Mouse (Mus musculus) adrenal gland, adult 18-20 months (tissue): ENCODE data around the gene Lemd2. TPM values are rescaled to one million over a fixed set of nuclear protein-coding genes. Genes with fewer than 3 reads are reported as not detected.

ENCODE experiments used
- DNase-seq, 2 experiments: peaks; one replicate each; pipeline ENCODE4 v3.0.0; 2021 to 2022; ENCODE audit warnings: low spot score in 2 of 2
- total RNA-seq, 2 experiments: library from RNA; stranded (reverse); gene quantifications; 1 replicate in 1 of 2; 2 replicates in 1 of 2; pipeline ENCODE4 v1.2.3; 2021

Lemd2 gene
- total RNA-seq, 2 experiments from 2014 or later = 60.5 to 72.7 TPM

DNA sequence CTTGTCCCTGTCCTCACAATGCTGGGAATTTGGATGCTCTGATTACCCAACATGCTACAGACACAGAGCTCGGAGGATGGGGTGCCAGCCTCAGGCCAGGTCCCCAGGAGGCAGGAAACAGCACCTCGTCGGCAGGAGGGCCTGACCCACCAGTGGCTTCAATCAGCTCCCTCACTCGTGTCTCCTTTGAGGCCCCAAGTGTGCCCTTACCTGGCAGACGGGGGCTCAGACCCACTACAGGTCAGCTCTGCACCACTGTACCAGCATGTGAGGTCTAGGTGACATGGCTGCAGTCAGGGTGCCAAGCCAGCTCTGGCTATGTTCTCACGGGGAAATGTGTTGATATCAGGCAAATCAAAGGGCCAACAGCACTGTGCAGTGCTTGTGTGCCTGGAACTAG is 13.1 kb downstream of the Lemd2 start:
- DNase-seq = no peak

- DNase-seq = peak; percentile 41 to 60
Measured at GRCm38 (mm10) chr17:27189640-27190216, 14.5 kb downstream of the Lemd2 start.

DNA sequence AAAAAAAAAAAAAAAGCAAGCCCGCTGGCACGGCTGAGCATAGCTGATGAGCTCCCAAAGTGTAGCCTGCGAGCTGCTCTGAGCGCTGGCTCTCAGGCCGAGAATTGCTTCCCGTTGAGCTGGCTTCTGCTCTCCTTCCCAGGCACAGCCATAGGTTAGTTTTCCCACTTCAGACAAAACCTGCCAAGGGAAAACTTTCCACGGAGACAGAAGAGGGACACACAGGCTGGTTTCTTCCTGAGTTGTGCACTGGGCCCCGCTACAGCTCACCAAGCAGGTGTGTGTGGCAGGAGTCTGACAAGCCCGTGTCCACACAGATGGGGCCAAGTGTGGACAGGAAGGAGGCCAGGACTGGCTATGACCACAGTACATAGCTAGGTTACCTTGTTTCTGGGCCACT is 15.4 kb downstream of the Lemd2 start:
- no peak for DNase-seq

DNA sequence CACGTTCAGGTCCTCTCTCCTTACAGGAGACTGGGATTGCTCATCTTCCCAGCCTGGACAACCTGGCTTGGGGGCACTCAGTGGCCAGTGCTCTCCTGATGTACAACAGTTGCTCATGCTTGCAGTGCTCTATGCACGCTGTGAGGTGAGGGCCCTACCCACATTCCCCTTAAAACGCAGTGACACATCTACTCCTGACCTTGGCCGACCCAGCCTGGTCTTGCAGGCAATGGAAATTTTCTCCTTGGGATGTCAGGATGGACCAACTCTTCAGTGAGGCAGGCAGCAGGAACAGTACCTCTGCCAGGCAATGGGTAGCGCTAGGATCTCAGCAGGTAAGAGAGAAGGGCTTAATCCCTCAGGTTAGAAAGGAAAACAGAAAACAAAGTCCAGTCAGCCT is 17.2 kb downstream of the Lemd2 start:
- DNase-seq = no peak

- DNase-seq = no peak
Measured at GRCm38 (mm10) chr17:27186068-27186467, 18.2 kb downstream of the Lemd2 start.

DNA sequence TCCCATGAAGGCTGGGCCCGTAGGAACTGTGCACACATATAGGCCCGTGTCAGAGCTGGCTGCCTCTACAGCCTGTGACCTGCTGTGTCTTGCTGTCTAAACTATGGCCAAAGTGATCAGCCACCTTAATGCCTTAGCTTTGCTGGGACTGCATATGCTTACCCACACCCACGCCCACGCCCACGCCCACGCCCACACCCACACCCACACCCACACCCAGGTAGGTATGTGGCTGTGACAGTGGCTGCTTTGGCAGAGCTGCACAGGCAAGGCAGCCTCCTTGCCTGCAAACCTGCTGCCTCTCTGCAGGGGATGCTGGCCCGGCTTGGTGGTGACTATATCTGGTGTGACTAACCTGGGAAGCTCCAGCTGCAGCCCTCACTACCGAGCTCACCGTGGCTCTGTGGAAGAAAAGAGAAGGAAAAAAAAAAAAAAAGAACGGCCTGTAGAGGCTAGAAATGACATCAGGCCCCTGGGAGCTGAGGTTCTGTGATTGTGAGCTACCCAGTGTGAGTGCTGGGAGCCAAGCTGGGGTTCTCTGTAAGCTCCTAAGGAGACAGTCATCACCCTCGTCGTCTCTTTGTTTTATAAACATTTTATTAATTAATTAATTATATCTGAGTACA is 20.5 kb downstream of the Lemd2 start:
- DNase-seq = no peak

DNA sequence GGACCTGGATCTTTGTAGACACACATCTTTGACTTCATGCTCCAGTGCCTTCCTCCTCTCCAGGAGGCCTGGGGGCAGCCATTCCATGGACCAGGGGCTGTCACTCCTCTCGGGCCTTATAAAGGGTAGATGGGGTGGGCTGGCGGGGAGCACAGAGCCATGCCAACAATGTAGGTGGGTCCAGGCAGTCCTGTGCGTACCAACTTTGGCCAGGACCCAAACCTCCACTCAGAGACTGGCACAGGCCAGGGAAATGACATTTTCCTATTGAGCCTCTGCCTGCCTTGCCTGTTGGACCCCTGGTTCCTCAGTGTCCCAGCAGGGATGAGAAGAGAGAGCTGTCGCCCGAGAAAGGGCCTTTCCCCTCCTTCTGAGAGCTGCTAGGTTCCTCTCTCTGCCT is 21.9 kb downstream of the Lemd2 start:
- no peak for DNase-seq

DNA sequence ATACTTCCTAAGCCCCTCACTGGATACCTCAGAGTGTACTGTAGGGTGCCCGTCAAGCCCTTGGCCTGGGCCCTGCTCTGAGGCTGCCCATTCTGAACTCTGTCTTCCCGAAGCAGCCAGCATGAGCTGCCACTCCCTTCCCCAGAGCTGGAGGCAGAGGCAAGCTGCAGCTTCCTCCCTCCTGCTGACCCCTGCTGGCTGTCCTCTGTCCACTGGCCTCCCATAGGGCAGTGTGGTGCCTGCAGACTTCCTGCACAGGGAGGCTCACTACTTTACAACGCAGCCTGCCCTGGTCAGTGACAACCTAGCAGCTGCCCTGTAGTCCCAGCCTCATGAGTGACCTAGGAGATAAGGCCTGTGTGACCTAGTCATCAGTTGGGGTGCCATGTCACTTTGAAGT is 22.6 kb downstream of the Lemd2 start:
- no peak for DNase-seq

DNA sequence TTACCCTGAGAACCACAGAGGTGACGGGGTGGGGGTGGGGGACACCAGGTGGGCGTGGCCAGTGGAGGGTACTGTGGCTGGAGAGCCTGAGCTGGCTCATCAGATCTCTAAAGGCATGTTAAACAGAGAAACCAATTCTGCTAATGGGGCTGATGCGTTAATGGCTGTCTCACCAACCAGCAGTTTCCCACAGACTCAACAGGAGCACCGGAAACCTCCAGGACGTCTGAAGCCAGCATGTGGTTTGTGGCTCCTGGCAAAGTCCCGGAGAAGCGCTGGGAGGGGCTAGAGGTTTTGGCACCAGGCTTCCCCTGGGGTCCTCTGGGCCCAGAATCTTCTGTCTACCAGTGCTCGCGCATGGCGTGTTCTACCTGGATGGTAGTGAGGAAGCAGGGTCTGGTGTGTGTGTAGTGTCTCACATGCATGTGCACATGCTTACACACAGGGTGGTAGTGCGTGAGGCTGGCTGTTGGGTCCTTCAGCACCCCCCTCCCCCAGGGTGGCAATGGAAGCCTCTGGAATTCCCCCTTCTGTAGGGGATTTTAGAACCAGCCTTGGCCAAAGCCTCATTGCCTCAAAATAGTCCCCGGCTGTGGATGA is 24.5 kb downstream of the Lemd2 start:
- no peak for DNase-seq

- no peak for DNase-seq
Measured at GRCm38 (mm10) chr17:27178427-27179177, 25.7 kb downstream of the Lemd2 start.

DNA sequence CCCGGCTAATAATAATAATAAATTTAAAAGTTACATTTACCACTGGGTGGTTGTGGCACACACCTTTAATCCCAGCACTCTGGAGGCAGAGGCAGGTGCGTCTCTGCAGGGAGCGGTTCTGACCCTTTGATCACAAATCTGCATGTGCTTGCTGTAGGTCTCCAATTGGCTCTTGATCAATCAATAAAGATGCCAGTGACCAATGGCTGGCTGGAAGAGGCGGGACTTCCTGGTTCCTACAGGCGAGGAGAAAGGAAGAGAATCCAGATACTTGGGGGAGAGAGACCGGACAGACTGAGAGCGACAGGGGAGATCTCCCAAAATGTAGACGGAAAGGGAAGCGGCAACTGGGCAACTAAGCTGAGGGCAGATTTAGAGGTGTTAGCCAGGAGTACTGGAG is 26.2 kb downstream of the Lemd2 start:
- no peak for DNase-seq

DNA sequence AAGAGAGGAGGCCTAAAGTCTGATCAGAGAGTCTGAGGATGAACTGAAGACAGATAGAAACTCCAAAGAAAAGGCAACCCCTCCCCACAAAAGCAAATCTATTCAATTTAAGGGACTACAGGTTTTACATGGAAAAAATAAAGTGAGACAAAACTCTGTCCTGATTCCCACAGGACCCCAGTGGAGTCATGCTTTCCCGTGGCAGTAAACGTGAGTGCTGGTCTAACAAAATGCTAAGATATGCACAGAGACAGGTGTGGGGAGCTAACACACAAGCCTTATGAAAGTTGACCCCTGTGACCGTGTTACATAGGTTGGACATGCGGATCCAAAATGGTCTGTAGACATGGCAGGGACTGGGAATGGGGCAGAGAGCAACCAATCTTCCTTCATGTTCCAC is 27.5 kb downstream of the Lemd2 start:
- no peak for DNase-seq

DNA sequence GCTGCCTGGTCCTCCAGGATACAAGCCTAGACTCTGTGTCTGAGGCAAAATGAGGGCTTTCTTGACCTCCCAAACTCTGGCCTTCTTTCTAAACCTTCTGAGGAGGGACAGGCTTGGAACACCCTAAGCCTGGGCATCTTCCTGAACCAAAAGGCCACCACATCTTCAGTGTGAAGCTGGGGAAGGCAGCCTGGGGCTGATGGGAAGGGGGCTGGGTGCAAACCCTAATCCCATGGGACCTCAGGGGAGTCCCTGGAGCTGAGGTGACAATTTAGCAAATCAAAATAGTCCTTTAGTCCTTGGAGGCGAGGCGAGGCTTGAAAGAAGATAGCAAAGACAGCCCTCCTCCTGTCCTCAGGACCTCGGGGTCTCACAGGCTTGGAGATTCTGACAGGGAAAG is 28.0 kb downstream of the Lemd2 start:
- no peak for DNase-seq

- no peak for DNase-seq
Measured at GRCm38 (mm10) chr17:27175196-27175874, 28.9 kb downstream of the Lemd2 start.

GRCm38 (mm10) chr17:27173715-27174114 is 30.6 kb downstream of the Lemd2 start:
- no peak for DNase-seq

DNA sequence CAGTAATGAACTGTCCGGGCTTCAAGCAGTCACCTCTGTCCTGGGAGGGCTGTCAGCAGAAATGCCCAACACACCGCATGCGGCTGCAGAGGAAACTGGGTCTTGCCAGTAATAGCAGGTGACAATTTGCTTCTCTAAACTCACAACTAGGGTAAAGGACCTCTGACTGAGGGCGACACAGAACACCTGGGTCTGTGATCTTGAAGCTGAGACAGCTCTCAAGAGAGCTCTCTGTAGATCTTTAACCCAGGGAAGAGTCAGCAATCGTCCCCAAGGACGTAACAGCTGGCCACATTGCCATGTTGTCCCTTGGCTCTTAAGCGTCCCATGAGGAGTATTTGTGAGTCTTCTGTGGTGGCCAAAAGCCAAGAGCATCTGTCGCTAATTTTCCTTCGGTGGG is 31.8 kb downstream of the Lemd2 start:
- DNase-seq = no peak

DNA sequence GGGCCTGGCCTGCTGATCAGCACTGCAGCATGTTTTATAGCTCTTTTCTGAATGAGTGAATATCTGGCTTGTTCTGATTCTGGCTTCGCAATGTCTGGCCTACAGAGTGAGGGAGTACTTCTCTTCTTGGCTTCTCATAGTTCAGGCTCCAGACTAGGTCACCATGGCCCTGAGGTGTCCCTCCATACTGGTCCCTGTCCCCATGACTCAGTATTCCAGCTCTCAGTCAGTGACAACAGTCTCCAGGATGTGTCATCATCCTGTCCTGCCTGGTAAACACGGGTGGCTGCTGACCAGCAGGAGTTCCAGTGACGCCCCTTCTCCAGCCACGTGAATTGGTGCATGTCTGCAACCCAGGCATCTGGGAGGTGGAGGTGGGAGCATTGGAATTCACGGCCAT is 33.1 kb downstream of the Lemd2 start:
- peak in 1 of 2 experiments; percentile 35 for DNase-seq

- no peak for DNase-seq
Measured at GRCm38 (mm10) chr17:27169952-27170695, 34.1 kb downstream of the Lemd2 start.

DNA sequence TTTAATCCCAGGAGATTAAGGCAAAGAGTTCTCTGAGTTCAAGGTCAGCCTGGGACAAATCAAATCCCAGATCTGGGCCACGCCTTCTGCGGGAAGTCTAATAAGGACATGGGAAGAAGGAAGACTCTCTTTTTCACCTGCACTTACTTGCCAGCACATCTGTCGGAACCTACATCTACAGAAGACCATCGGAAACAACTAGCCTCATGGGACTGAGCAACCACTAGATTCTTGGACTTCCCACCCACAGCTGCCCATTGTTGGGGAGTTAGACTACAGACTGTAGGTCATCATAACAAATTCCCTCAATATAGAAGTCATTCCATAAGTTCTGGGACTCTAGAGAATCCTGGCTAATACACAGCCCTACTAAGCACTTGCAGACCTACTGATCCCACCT is 35.7 kb downstream of the Lemd2 start:
- DNase-seq = no peak

GRCm38 (mm10) chr17:27167545-27167944 is 36.7 kb downstream of the Lemd2 start, which contains the start of gene Ip6k3:
Gene Ip6k3, minus strand, starts transcription at chr17:27167795.
- no peak for DNase-seq

DNA sequence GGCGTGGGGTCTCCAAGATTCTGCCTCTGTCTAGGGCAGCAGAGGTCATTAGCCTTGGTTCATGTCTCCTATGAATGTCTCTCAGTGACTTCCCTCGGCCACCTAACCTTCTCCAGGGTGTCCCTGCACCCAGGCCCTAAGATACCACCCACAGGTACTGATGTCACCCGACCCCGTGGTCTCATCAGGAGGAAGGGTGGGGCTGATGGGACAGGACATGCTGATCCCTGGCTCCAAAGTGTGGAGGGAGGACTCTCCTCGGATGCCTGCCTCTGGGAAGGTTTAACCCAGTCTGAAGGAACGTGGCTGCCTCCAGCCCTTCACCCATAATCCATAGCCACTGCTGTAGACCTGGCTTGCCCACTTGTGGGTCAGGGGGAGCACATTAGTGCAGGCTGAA is 37.4 kb downstream of the Lemd2 start:
- no peak for DNase-seq
